Mouse (Mus musculus): ENCODE data around the gene Lman2. TPM values are rescaled to one million over a fixed set of nuclear protein-coding genes. Genes with fewer than 3 reads are reported as not detected.

Gene Lman2
- polyA plus RNA-seq, 1 experiment from 2014 or later, result 36.5 TPM

- Histone ChIP-seq H3K27me3 (ENCODE audit: control insufficient read depth, insufficient read depth, low read length) (no peaks in the 10 kb centered on the region), H3K36me3 (ENCODE audit: control insufficient read depth, insufficient read depth, low read length) (no peaks in the 10 kb centered on the region), H3K4me1 (ENCODE audit: control insufficient read depth, insufficient read depth, low read length) (no peaks in the 10 kb centered on the region), H3K4me3 (ENCODE audit: low read depth, low read length) (no peak overlapping the region), H3K4me2 (ENCODE audit: low read depth, low read length) (no peak overlapping the region), H3K9ac (replicated peaks; ENCODE audit: low read depth, low read length) (no peak overlapping the region), H3K9me3 (ENCODE audit: control insufficient read depth, low read length) (no peaks in the 10 kb centered on the region), H3K27ac (ENCODE audit: low read depth, low read length) (no peak overlapping the region)
- WGBS, result 92% methylated on average over 1 of the region's 1 CpGs
- ATAC-seq (ENCODE audit: low read depth), result no peak
These were observed 37.4 kb upstream of the Lman2 start for GRCm38 (mm10) chr13:55400039-55400346.

- WGBS, result 73% methylated on average over 5 of the region's 5 CpGs
- H3K9ac ChIP-seq (replicated peaks; ENCODE audit: low read depth, low read length), result no peak overlapping the region
- ATAC-seq (ENCODE audit: low read depth), result no peak
These were observed 36.9 kb upstream of the Lman2 start for GRCm38 (mm10) chr13:55399300-55400038.

GRCm38 (mm10) chr13:55398088-55398487, 35.5 kb upstream of the Lman2 start, which contains the start of gene Slc34a1:
Gene Slc34a1 (plus strand): TSS chr13:55398187.
- Histone ChIP-seq H3K27ac (ENCODE audit: low read depth, low read length) (no peak within 1 kb of the TSS), H3K27me3 (ENCODE audit: control insufficient read depth, insufficient read depth, low read length) (no peaks in the 10 kb centered on the region), H3K4me3 (ENCODE audit: low read depth, low read length) (no peak within 1 kb of the TSS), H3K36me3 (ENCODE audit: control insufficient read depth, insufficient read depth, low read length) (no peaks in the 10 kb centered on the region), H3K4me1 (ENCODE audit: control insufficient read depth, insufficient read depth, low read length) (no peaks in the 10 kb centered on the region), H3K9ac (replicated peaks; ENCODE audit: low read depth, low read length) (no peak within 1 kb of the TSS), H3K4me2 (ENCODE audit: low read depth, low read length) (no peak within 1 kb of the TSS), H3K9me3 (ENCODE audit: control insufficient read depth, low read length) (no peaks in the 10 kb centered on the region)
- no peak for ATAC-seq (ENCODE audit: low read depth)
- 96% methylated on average over 1 of the region's 1 CpGs for WGBS

More at GRCm38 (mm10) chr13:55399300-55400038, 36.9 kb upstream of the Lman2 start:
- H3K4me2 ChIP-seq (ENCODE audit: low read depth, low read length), result no peak overlapping the region
- no peaks in the 10 kb centered on the region for H3K9me3 ChIP-seq (ENCODE audit: control insufficient read depth, low read length)
- no peaks in the 10 kb centered on the region for H3K4me1 ChIP-seq (ENCODE audit: control insufficient read depth, insufficient read depth, low read length)
- H3K27ac ChIP-seq (ENCODE audit: low read depth, low read length), result no peak overlapping the region
- no peaks in the 10 kb centered on the region for H3K36me3 ChIP-seq (ENCODE audit: control insufficient read depth, insufficient read depth, low read length)
- no peak overlapping the region for H3K4me3 ChIP-seq (ENCODE audit: low read depth, low read length)
- H3K27me3 ChIP-seq (ENCODE audit: control insufficient read depth, insufficient read depth, low read length), result no peaks in the 10 kb centered on the region

- no peaks in the 10 kb centered on the region for H3K27me3 ChIP-seq (ENCODE audit: control insufficient read depth, insufficient read depth, low read length)
- H3K4me2 ChIP-seq (ENCODE audit: low read depth, low read length), result no peak overlapping the region
- H3K9ac ChIP-seq (replicated peaks; ENCODE audit: low read depth, low read length), result no peak overlapping the region
- H3K4me1 ChIP-seq (ENCODE audit: control insufficient read depth, insufficient read depth, low read length), result no peaks in the 10 kb centered on the region
- no peaks in the 10 kb centered on the region for H3K36me3 ChIP-seq (ENCODE audit: control insufficient read depth, insufficient read depth, low read length)
- 67% methylated on average over 4 of the region's 4 CpGs for WGBS
- ATAC-seq (ENCODE audit: low read depth), result no peak
- no peak overlapping the region for H3K27ac ChIP-seq (ENCODE audit: low read depth, low read length)
- no peak overlapping the region for H3K4me3 ChIP-seq (ENCODE audit: low read depth, low read length)
- H3K9me3 ChIP-seq (ENCODE audit: control insufficient read depth, low read length), result no peaks in the 10 kb centered on the region
These were observed 30.4 kb upstream of the Lman2 start for GRCm38 (mm10) chr13:55392933-55393332.

- 89% methylated on average over 1 of the region's 1 CpGs for WGBS
- no peaks in the 10 kb centered on the region for H3K36me3 ChIP-seq (ENCODE audit: control insufficient read depth, insufficient read depth, low read length)
- H3K27me3 ChIP-seq (ENCODE audit: control insufficient read depth, insufficient read depth, low read length), result no peaks in the 10 kb centered on the region
- no peak overlapping the region for H3K4me2 ChIP-seq (ENCODE audit: low read depth, low read length)
- no peak overlapping the region for H3K9ac ChIP-seq (replicated peaks; ENCODE audit: low read depth, low read length)
- no peaks in the 10 kb centered on the region for H3K9me3 ChIP-seq (ENCODE audit: control insufficient read depth, low read length)
- H3K27ac ChIP-seq (ENCODE audit: low read depth, low read length), result no peak overlapping the region
- ATAC-seq (ENCODE audit: low read depth), result no peak
- H3K4me1 ChIP-seq (ENCODE audit: control insufficient read depth, insufficient read depth, low read length), result no peaks in the 10 kb centered on the region
- H3K4me3 ChIP-seq (ENCODE audit: low read depth, low read length), result no peak overlapping the region
These were observed 29.0 kb upstream of the Lman2 start for GRCm38 (mm10) chr13:55391626-55392029.

- Histone ChIP-seq H3K4me1 (ENCODE audit: control insufficient read depth, insufficient read depth, low read length) (no peaks in the 10 kb centered on the region), H3K4me2 (ENCODE audit: low read depth, low read length) (no peak overlapping the region), H3K9me3 (ENCODE audit: control insufficient read depth, low read length) (no peaks in the 10 kb centered on the region), H3K4me3 (ENCODE audit: low read depth, low read length) (no peak overlapping the region), H3K27me3 (ENCODE audit: control insufficient read depth, insufficient read depth, low read length) (no peaks in the 10 kb centered on the region), H3K27ac (ENCODE audit: low read depth, low read length) (no peak overlapping the region), H3K9ac (replicated peaks; ENCODE audit: low read depth, low read length) (no peak overlapping the region), H3K36me3 (ENCODE audit: control insufficient read depth, insufficient read depth, low read length) (no peaks in the 10 kb centered on the region)
- 87% methylated on average over 3 of the region's 3 CpGs for WGBS
- no peak for ATAC-seq (ENCODE audit: low read depth)
These were observed 28.1 kb upstream of the Lman2 start for GRCm38 (mm10) chr13:55390644-55391043.

GRCm38 (mm10) chr13:55381790-55382189, 19.2 kb upstream of the Lman2 start:
- Histone ChIP-seq H3K4me3 (ENCODE audit: low read depth, low read length) (no peak overlapping the region), H3K27me3 (ENCODE audit: control insufficient read depth, insufficient read depth, low read length) (peaks cover 24% of the 10 kb centered on the region)

GRCm38 (mm10) chr13:55378907-55379580, 16.5 kb upstream of the Lman2 start:
- Histone ChIP-seq H3K27me3 (ENCODE audit: control insufficient read depth, insufficient read depth, low read length) (peaks cover 24% of the 10 kb centered on the region), H3K4me2 (ENCODE audit: low read depth, low read length) (no peak overlapping the region), H3K9me3 (ENCODE audit: control insufficient read depth, low read length) (no peaks in the 10 kb centered on the region), H3K36me3 (ENCODE audit: control insufficient read depth, insufficient read depth, low read length) (no peaks in the 10 kb centered on the region), H3K9ac (replicated peaks; ENCODE audit: low read depth, low read length) (no peak overlapping the region), H3K4me3 (ENCODE audit: low read depth, low read length) (no peak overlapping the region), H3K4me1 (ENCODE audit: control insufficient read depth, insufficient read depth, low read length) (no peaks in the 10 kb centered on the region), H3K27ac (ENCODE audit: low read depth, low read length) (no peak overlapping the region)
- WGBS, result 6% methylated on average over 32 of the region's 32 CpGs
- ATAC-seq (ENCODE audit: low read depth), result no peak

More at GRCm38 (mm10) chr13:55381790-55382189, 19.2 kb upstream of the Lman2 start:
- H3K9me3 ChIP-seq (ENCODE audit: control insufficient read depth, low read length), result no peaks in the 10 kb centered on the region
- H3K4me2 ChIP-seq (ENCODE audit: low read depth, low read length), result no peak overlapping the region
- ATAC-seq (ENCODE audit: low read depth), result no peak
- no peaks in the 10 kb centered on the region for H3K36me3 ChIP-seq (ENCODE audit: control insufficient read depth, insufficient read depth, low read length)
- no peak overlapping the region for H3K9ac ChIP-seq (replicated peaks; ENCODE audit: low read depth, low read length)
- 72% methylated on average over 4 of the region's 4 CpGs for WGBS
- H3K27ac ChIP-seq (ENCODE audit: low read depth, low read length), result no peak overlapping the region
- no peaks in the 10 kb centered on the region for H3K4me1 ChIP-seq (ENCODE audit: control insufficient read depth, insufficient read depth, low read length)

- Histone ChIP-seq H3K36me3 (ENCODE audit: control insufficient read depth, insufficient read depth, low read length) (no peaks in the 10 kb centered on the region), H3K9me3 (ENCODE audit: control insufficient read depth, low read length) (no peaks in the 10 kb centered on the region), H3K27ac (ENCODE audit: low read depth, low read length) (no peak overlapping the region), H3K4me2 (ENCODE audit: low read depth, low read length) (no peak overlapping the region), H3K9ac (replicated peaks; ENCODE audit: low read depth, low read length) (no peak overlapping the region), H3K4me3 (ENCODE audit: low read depth, low read length) (no peak overlapping the region), H3K4me1 (ENCODE audit: control insufficient read depth, insufficient read depth, low read length) (no peaks in the 10 kb centered on the region), H3K27me3 (ENCODE audit: control insufficient read depth, insufficient read depth, low read length) (peaks cover 24% of the 10 kb centered on the region)
- ATAC-seq (ENCODE audit: low read depth), result no peak
- WGBS, result 73% methylated on average over 2 of the region's 2 CpGs
These were observed 13.3 kb upstream of the Lman2 start for GRCm38 (mm10) chr13:55375877-55376276.
